Mouse (Mus musculus) kidney, postnatal 10 days (tissue): ENCODE data around the gene Pik3c2a.
"Not testable (repeated sequence)": the region's sequence is repeated elsewhere in the genome, so short reads cannot be mapped to it uniquely, and the experiment has no call there.

Source experiments
- DNase-seq: peaks from one replicate; pipeline ENCODE4 v3.0.0; 2021; ENCODE audit warnings: mixed read lengths

The Pik3c2a gene

DNA sequence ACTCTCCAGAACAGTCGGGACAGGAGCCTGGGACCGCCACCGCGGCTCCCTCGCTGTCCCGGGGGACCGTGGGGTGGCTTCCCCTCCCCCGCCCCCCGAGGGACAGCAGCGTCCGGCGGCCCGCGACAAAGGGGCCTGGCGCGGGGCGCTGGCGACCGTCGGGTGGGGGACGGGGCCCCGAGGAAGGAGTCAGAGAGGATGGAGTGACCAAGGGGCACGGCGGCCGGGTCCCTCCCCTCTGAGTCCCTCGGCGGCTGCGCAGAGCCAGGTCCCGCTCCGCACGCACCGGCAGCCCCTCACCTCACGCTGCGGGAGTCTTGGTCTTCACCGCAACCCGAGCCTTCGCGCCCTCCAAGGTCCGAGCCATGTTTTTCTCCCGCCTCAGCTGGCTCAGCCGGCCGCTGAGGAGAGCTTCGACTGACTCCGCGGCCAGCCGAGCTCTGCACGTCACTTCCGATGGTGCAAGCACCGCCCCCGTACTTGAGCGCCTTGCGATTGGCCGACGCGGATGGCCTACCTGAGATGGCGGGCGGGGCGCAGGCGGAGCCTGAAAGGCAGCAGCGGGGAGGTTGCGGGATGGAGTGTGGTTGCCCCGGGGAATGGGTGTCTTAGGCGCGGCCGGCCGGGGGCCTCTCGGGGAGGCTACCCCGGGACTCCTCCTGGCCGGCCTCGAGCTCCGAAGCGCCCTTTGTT, at the start of gene Pik3c2a:
TSS of gene Pik3c2a (minus strand) at position 446 of the 693 bp plus-strand sequence.
- DNase-seq, result peak; percentile 98

DNA sequence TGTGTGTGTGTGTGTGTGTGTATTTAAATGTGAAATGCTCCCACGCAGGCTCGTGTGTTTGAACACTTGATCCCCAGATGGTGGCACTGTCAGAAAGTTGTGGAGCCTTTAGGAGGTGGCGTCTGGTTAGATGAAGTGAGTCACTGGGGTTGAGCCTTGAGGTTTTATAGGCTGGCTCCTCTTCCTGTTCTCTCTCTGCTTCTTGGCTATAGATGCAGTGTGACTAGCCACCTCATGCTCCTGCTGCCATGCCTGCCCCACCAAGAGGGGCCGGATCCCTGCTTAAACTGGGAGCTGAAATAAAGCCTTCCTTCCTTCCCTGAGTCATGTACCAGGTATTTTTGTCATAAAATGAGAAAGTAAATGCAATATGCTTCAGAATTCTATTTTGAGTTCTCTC, 47.9 kb upstream of the Pik3c2a start:
- DNase-seq, result no peak

DNA sequence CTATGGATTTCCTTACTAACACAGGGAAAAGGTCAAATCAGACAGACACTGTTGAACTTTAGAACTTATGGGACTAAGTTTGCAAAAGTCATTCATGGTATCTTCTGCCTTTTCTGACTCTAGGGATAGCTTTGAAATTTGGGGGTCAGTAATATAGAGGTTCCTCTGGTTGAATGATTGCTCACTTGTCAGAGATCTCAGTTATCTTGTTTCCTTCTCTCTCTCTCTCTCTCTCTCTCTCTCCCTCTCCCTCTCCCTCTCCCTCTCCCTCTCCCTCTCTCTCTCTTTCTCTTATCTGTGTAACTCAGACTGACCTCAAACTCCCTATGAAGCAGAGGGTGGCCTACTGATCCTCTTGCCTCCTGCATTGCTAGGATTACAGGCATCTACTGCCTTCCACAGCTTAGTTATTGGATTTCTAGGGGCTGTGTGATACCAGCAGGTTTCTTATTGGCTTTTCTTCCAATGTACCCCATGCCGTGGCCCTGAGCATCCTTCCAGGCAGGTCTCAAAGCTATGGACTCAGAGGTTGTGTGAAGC, 41.9 kb upstream of the Pik3c2a start:
- DNase-seq, result no peak

DNA sequence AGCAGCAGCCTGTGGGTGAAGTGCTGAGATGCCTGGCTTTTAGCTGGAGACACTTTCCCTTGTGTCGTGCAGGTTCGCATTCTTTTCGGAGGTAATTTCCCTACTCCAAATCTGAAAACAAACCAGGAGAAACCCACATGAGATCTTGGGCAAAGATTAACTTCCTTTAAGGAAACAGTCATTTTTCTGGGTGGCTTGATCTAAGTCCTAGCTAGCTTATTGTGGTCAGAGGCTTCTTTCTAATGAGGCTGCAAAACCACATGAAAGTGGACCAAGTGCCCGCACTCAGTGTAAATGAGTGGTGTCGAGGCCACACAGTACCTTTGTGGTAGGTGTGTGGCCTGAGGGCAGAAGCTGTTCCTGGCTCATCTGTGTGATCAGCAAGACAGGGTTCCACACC, 41.0 kb upstream of the Pik3c2a start:
- DNase-seq, result no peak

DNA sequence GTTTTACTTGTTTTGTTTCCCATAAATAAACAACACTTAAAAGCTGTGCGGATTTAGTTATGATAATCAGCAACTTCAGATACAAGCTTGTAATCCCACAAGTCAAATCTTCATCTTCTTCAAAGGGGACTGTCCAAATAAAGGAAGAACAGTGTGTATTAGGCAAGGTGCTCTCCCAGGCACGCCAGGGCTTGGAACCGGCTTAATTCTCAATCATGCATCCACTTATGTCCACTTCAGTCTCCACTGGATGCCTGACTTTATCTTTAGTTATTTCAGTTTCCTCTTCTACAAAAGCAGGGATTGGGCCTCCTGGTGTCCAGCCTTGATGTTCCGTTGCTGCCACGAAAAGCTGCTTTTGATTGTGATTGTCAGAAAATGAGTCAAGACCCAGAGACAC, 40.5 kb upstream of the Pik3c2a start:
- no peak for DNase-seq

DNA sequence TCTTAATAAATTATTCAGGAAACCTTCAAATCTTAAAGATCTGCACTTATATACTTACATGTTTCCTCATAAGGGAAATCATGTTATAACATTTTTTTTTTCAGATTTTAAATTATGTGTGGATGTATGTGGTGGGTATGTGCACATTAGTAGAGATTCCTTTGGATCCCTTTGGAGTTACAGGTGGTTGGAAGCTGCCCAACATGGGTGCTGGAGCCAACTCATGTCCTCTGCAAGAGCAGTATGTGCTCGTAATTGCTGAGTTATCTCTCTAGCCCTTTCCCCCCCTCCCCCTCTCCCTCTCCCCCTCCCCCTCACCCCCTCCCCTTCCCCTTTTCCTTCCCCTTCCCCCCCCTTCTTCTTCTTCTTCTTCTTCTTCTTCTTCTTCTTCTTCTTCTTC, 39.9 kb upstream of the Pik3c2a start:
- no peak for DNase-seq

DNA sequence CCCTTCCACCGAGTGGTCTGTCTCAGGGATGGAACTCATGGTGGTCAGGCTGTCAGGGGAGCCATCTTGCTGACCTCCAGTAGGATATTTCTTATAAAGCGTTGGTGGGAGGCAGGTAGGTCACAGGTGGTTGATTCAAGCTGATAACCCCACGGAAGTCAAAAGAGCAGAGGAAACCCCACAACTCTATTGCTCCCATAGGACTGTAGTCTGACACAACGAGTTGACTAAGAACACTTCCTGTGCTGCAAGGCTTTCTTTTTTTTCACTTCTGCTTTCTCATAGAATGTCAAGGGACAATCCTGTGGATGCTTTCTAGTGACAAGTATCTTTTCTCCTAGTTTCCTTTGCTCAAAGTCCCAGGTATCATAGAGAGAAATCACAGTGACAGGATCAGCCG, 33.0 kb upstream of the Pik3c2a start:
- no peak for DNase-seq

DNA sequence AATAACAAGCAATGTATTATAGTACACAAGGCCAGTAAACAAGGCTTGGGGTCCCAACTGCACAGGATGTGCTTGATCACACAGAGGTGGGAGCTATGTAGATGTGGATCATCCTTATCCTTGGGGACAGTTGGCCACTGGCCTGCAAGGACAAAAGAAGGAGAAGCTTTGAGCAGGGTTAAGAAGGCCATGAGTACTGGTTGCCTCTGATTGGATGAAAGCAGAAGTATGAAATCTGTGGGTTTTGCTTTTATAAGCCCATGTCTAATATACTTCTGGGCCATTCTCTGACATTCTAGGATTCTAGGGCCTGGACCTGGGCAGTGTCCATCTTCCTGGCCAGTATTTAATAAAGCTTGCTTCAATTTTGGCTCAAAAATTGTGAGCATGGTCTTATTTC, 32.6 kb upstream of the Pik3c2a start:
- DNase-seq, result no peak

DNA sequence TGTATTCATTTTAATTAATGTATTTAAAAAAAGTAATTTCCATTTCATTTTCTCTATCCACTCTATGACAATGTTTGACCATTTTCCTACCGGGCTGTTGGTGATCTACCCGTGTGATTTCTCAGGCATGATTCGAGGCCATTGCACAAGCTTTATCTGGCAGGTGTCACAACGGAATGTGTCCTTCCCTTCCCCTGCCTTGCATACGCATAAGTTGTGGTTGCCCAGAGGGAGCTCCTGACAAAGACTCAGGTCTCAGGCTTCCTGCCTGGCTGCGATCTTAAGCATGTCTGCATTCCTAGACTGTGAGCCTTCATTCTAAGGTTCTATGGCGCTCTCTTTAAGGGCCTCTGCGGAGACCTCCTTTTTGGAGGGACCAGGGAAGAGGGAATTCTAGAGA, 18.9 kb upstream of the Pik3c2a start:
- no peak for DNase-seq

DNA sequence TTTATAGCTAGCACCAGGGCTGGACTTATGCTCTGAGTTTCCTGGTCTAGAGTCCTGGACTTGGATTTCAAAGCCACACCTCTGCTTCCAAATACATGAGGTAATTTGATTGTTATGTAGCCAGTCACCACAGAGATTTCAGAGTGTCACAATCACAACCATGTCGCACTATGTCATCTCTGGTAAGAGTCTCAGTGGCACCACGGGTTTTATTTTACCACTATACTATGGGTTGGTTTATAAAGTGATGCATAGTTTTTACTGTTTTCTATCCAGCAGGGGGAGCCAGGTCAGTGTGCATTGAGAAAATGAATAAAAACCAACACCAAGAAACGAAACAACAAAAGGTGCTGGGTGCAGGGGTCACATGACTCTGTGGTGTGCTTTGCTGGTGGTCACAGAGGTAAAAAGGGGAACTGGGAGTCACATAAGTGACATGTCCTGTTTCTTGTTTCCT, 15.8 kb upstream of the Pik3c2a start:
- peak; percentile 19 for DNase-seq

DNA sequence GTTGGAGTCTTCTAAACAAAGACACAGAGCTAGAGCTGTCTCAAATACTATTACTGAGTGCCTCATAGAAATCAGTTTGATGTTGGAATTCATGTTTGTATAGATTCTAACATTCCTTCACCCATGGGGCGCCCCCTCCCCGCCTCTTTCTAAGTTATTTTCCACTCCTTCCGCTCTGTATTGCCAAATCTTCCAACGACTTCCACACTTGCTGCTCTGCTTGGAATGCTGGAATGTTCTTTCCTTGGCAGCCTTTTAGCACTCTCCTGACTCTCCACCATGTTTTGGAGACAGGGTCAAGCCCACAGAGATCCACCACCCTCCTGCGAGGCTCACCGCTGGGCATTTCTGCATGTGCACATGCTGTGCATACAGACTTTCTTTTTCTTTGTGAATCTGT, 14.1 kb upstream of the Pik3c2a start:
- peak; percentile 31 for DNase-seq

DNA sequence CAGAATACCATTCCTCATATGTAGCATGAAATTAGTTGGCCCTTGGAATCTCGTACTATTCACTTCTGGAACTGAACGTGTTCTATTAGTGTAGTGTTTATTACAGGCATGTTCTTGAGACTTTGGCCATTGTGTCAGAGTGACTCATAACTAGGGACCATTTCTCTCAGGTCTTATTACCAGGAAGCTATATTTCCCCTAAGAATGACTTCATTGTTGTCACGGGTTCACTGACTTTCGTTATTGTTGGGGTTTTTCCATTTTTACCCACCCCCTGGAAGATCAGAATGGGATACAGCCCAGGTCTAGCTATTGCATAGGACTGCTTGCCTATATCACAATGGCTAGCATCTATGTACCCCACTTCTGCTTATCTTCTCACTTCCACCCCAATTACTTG, 13.7 kb upstream of the Pik3c2a start:
- DNase-seq, result no peak

DNA sequence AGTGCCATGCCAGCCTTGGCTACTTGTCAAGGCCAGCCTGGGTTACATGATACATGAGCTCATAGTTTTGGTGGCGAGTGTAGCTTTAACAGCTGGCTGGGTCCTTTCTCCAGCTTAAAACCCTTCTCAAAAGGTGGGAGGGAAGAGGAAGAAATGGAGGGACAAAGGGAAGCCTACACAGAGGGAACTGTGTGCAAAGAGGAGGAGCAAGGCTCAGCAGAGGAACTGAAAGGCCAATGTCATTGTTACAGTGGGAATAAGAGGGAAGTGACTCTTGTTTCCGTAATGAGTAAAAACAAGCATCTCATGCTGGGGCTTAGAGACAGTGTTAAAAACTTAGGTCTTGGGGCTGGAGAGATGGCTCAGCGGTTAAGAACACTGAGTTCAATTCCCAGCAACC, 3.4 kb upstream of the Pik3c2a start:
- DNase-seq, result no peak

DNA sequence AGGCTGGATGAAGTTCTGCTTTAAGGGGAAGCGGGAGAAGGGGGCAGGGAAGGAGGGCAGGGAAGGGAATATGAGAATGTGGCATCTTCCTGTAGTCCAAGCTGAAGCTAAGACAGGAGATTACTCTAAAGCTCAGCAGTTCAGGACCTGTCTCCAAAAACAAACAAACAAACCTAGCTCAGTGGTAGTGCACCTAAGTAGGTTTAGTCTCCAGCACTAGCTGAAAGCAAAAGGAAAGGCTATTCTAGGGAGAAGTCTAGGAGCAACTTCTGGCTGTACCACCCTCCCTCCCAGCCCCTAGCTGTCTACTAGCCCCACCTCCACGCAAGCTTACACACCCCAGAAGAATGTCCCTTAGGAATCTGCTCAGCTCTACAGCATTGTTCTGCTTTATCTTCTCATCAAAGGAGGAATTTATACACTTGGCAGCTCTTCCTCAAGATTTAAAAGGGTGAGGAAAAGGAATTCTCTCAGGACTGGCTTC, 1.1 kb upstream of the Pik3c2a start:
- peak; percentile 42 for DNase-seq

DNA sequence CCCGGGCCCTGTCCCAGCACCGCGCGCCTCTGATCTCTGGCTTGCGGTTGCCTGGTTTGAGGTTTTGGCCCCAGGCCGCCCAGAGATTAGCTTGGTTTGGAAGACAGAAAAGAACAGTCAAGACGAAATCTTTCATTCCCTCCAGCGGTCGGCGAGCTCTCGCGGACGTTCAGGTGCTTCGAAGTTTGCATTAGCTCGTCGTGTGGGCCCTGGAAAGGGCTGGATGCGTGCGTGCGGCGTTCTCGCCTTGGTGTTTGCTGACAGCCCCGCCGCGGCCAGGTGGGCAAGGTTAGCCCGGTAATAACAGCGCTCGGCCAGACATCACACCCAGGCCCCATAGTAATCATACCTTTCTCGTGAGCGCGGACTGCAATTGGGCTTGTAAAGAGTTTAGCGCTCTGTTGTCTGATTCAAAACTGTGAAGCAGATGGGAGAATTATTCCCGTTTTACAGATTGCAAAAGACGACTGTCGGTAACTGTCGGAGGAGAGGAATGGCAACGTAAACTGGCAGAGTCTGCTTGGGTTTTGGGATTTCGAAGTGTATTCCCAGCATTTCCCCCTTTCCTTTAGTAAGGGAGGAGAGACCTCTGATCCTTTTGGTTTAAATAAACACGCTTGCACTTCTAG, 562 bp upstream of the Pik3c2a start:
- DNase-seq, result no peak

DNA sequence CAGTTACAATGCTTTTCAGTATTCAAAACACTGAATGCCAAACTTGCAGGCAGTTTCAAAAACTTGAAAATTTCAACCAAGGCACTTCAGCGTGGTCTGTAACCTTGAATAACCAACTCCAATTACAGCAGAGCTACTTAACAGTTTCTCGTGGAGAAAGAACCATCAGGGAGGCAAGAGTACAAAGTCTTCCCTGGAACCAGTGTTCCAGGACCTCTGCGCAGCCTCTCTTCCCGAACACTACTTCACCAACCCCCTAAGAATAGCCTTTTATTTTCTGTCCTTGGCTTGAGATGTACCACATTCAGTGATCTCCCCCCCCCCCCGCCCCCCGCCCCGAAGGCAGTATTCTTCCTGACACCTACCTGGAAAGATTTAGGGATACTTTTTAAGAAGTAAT, 1.0 kb downstream of the Pik3c2a start:
- DNase-seq, result peak; percentile 11

DNA sequence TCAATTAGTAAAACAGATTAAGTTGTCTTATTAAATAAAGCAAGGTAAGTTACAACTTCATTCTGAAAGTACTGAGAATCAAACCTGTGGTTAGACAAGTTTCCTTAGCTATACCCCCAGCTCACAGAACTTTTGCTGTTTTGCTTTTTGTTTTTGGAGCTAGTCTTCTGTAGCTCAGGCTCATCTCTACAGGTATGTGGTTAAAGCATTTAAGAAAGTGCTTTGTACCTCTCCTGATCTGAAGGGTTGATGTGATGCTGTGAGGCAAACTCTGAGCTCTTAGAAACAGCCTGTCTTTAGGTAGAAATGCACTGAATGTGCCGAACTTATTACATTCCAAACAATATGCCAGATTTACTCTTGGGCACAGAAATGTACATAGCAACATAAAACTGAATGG, 1.9 kb downstream of the Pik3c2a start:
- DNase-seq, result no peak

DNA sequence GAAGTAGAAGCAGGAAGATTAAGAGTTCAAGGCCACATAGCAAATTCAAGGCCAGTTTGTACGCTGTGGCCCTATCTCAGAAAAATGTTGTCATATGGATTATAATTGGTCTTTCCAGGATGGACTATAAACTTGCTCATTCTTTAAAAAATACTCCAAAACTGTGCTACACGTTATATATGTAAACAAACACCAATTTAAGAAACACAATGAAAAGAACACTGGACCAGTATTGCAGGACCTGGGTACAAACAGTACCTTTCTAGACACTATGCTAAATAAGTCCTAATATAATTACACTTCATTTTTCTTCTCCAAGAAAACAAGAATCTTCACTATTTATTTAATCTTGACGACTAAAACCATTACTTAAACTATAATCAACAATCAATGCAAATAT, 11.6 kb downstream of the Pik3c2a start:
- DNase-seq, result no peak

DNA sequence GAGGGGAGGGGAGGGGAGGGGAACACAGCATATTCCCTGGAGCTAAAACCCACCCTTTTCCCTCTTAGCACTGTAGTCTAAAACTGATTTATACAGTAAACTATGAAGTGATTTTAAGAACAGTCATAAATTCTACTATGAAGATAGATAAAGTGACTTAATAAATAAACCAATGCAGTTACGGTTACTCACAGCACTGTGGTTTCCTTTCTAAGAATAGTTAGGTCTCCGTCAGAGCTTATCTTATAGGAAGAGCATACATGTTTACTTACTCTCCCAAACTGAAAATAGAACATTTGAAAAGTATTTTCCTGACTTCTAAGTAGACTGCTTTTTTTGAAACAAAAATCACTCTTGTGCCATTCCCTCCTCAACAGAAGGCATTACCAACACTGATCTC, 12.3 kb downstream of the Pik3c2a start:
- no peak for DNase-seq

DNA sequence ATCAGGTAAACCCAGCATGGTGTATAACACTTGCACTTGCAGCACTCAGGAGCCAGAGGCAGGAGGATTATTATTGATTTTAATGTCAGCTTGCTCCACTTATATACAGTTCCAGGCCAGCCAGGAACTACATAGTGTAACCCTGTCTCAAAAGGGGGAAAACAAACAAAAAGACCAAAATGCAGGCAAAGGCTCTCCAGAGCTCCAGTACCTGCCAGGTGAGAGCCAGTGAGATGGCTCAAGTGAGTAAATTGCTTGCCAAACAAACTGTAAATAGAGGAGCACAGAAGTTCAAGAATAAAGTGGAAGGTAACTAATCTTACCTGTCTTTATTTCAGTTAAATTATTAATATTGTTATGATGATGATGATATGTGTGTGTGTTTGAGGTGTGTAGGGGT, 16.0 kb downstream of the Pik3c2a start:
- no peak for DNase-seq

DNA sequence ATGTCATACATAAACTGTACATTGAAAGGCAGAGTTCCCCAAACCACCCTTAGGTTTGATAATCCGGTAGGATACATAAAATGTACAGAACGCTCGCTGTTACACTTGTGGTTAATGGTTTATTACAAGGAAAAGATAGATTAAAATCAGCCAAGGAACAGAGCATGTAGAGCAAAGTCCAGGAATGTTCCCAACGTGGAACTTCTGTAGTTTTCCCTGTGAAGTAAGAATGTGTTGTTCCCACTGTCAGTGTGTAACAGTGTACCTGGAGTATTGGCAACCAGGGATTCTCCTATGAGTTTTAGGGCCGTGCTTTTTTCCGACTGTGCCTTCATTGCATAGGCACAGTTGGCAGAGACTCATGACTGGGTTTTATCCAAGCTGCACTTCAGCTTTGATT, 17.5 kb downstream of the Pik3c2a start:
- DNase-seq, result no peak

DNA sequence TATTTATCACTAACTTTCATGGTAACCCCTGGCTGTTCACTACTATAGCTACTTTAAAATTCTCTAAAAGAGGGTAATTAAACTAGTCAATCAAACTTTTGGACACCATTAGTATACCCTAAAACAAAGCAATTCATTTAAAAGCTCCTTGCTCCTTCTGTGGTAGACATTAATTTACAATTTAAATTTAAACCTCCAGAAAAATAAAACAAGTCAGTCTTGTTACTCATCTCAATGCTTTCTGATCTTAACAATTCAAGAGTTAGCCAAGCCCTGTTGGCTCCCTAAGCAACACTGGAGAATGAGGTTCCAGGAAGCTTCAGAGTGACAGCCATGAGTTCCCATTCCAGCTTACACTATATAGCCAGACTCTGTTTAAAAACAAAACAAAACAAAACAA, 22.2 kb downstream of the Pik3c2a start:
- DNase-seq, result no peak

DNA sequence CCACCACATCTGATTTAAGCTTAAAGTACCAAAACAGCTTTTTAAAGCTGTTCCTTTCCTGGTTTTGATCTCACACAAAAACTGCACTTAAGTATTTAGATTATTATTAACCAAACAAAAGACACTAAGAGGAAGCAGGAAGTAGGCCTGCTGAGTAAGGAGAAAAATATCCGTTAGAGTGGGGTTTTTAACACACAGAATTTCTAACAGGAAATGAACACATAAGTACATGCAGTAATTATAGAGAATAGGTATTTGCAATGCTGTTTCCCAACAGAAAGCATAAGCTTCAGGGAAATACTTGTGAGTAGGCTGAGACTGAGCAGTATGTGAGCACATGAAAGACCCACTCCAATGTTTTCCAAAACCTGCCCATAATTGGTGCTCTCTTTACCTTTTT, 33.8 kb downstream of the Pik3c2a start:
- DNase-seq, result no peak

DNA sequence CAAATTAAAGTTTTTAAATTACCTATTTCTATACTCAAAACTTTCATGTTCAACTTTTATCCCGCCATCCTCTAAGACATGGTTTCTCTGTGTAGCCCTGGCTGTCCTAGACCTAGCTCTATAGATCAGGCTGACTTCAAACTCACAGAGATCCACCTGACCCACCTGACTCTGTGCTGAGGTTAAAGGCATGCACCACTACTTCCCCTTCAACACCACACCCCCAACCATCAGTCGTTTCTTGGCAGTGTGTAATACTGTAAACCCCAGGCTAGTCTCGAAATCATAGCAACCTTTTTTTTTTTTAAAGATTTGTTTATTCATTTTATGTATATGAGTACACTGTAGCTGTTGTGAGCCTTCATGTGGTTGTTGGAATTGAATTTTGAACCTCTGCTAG, 50.9 kb downstream of the Pik3c2a start:
- DNase-seq, result no peak

DNA sequence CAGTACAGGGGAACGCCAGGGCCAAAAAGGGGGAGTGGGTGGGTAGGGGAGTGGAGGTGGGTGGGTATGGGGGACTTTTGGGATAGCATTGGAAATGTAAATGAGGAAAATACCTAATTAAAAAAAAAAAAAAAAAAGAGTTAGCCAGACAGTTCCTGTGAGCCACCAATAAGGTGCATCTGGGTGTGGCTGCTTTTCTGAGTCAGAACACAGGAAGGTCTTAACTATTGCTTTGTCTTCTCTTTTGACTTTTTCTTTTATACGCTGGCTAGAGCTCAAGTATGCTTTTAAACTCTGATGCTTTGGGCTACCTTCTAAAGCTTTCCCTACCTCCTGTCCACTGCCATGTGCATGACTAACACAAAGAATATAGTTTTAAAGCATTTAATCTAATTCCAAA, 55.9 kb downstream of the Pik3c2a start:
- DNase-seq, result not testable (repeated sequence)
